Mouse (Mus musculus) megakaryocyte, embryonic 14.5 days (primary cell): Measurements from ENCODE around the gene Rab35.

Experiments
- FLI1 ChIP-seq: IDR thresholded peaks from 2 replicates; pipeline ENCODE4 v1.6.1; 2012; ENCODE audit warnings: low read length, inconsistent platforms, mixed read lengths
- GATA1 ChIP-seq: IDR thresholded peaks from 3 replicates; pipeline ENCODE4 v1.6.1; 2012; ENCODE audit warnings: mixed read lengths, low read length, inconsistent platforms, borderline replicate concordance

DNA sequence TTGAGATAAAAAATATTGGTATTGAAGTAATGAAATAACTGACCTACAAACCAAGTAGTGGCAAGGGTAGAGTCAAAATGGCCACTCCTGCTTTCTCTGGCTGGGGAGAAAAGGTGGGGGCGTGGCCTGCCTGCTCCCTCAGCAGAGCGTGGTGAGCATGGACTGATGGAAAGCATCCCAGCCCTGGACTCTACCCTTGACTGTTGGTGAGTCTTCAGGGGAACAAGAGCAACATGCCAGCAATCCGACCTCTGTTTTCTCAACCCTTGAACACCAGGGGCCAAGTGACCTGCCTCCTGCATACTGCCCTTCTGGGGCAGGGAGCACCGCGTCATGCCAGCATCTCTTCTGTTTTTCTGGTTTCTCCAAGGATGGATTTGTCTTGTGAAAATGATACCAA, 65.1 kb downstream of the Rab35 start:
- TF ChIP-seq GATA1 (no peak), FLI1 (no peak)
